ENCODE assay signal across 8 mouse cellular contexts in the genomic region with DNA sequence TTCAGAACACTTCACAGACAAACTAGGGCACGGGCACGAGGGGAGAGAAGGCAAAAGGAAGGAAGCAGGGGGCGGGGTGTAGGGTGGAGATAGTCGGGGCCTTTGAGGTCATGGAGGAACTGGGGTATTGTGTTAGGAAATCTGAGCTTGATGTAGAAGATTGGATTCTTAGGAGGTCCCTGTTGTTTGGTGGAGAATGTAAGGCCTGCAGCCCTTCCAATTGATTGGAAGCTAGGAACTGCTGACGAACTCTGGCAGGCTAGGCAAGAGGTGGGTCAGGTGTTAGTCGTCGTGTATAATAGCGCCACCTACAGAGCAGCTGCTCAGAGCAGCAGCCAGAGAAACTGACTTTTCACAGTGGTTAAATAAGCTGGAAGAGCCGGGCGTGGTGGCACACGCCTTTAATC. TPM values are rescaled to one million over a fixed set of nuclear protein-coding genes. Genes with fewer than 3 reads are reported as not detected.
A peak's percentile ranks its signal among the peaks of the same experiment; 100 is the strongest.
DNase-seq lines count a peak whose midpoint lies in the region; ATAC-seq lines count a peak whose summit lies in the region.
"Had no signal": no experiment of that assay in that cellular context is flagged by ENCODE, and none has a peak within 500 bp of the region (broad histone marks: within the 10 kb centered on the region; RNA-seq: fewer than 3 reads in every experiment).

No protein-coding gene starts in this region.

- no peak overlapping the region for H3K4me3 ChIP-seq in kidney, embryonic 16.5 days (ENCODE audit: low read length)

- no peaks in the 10 kb centered on the region for H3K27me3 ChIP-seq in kidney, embryonic 16.5 days (ENCODE audit: insufficient read depth, low read length)

- H3K9me3 ChIP-seq in kidney, embryonic 16.5 days (ENCODE audit: low read length): no peaks in the 10 kb centered on the region; the same call in 1 of the 2 replicates

- H3K9ac ChIP-seq in kidney, embryonic 16.5 days (replicated peaks; ENCODE audit: low read length): no peak overlapping the region

- 28% methylated on average over 11 of the region's 11 CpGs for WGBS in kidney, embryonic 16.5 days

- DNase-seq in B cell, adult 2 months: peak; percentile 72
- DNase-seq in CD8-positive naive resting alpha-beta T cell, adult 2 months (ENCODE audit: low read depth in 2 of 2, low spot score in 2 of 2): peak; percentile 38 to 56
- peak; percentile 24 for DNase-seq in c-Kit-negative CD71-positive TER-119-positive erythroid progenitor cells, embryonic 14.5 days (ENCODE audit: low read depth, low spot score)
- DNase-seq in gastrocnemius, adult 8-10 months (ENCODE audit: low spot score in 2 of 2): peak; percentile 16 to 34
- no peak for DNase-seq in right cerebral cortex, postnatal 10 days (ENCODE audit: low spot score in 2 of 2)

- no peak; the same call in 1 of the 2 replicates for ATAC-seq in kidney, embryonic 16.5 days (ENCODE audit: low FRiP score, low TSS enrichment)
- peak; percentile 90 for ATAC-seq in megakaryocyte progenitor cell, adult 5-6 weeks (replicated peaks; ENCODE audit: poor library complexity)

- no peak overlapping the region for H3K27ac ChIP-seq in kidney, embryonic 16.5 days (ENCODE audit: low read length)
- H3K27ac ChIP-seq: macrophage had no signal

- no peaks in the 10 kb centered on the region for H3K36me3 ChIP-seq in kidney, embryonic 16.5 days (ENCODE audit: insufficient read depth, low read length)

- H3K4me1 ChIP-seq in kidney, embryonic 16.5 days (ENCODE audit: insufficient read depth, low read length): no peaks in the 10 kb centered on the region

- H3K4me2 ChIP-seq in kidney, embryonic 16.5 days (replicated peaks; ENCODE audit: low read depth, low read length): peak overlapping the region; percentile 5; the same call in 1 of the 2 replicates

RNA-seq across cellular contexts. Expression of gene Ebf1, which starts 35.8 kb away (rescaled TPM):
- 1 to 10 TPM; 5.1 to 8.0 (median 6.2) TPM for total RNA-seq in gastrocnemius, adult 8-10 months (2022)
- polyA plus RNA-seq in kidney, embryonic 16.5 days (2015; fragmentation: Nextera tagmentation; extraction: Ambion mirVana): 24.1 and 26.2 TPM in 2 replicates
- 0.02 and 0.29 TPM in 2 replicates for total RNA-seq in megakaryocyte progenitor cell, adult 5-6 weeks (2015)
- total RNA-seq in megakaryocyte progenitor cell, adult 5-6 weeks (2017): 0.24 TPM in 1 of 2 replicates, not detected in the other

Comparison
In these comparisons a context has a peak if more than half of its experiments do, and no peak if none do; other contexts are left out.
1. DNase-seq: peak in B cell, adult 2 months (2 of 2), CD8-positive naive resting alpha-beta T cell, adult 2 months (2 of 2), c-Kit-negative CD71-positive TER-119-positive erythroid progenitor cells, embryonic 14.5 days (single experiment) and gastrocnemius, adult 8-10 months (2 of 2); none in right cerebral cortex, postnatal 10 days (0 of 2).
2. RNA of gene Ebf1, which starts 35.8 kb away (total RNA-seq): 5.1 to 8.0 TPM in gastrocnemius, adult 8-10 months; 0.02 to 0.29 TPM in megakaryocyte progenitor cell, adult 5-6 weeks; every median in the first group is over 4 times any median in the second.